Mouse (Mus musculus): ENCODE data around the gene Cdk18.

Gene Cdk18

GRCm38 (mm10) chr1:132150171-132150570 lies 10.7 kb upstream of the Cdk18 start:
- no peak for DNase-seq (ENCODE audit: low spot score)

- DNase-seq (ENCODE audit: low spot score): no peak
Observed at GRCm38 (mm10) chr1:132149410-132149809, 9.9 kb upstream of the Cdk18 start.

- no peak for DNase-seq (ENCODE audit: low spot score)
Observed at GRCm38 (mm10) chr1:132145973-132146685, 6.6 kb upstream of the Cdk18 start.

- DNase-seq (ENCODE audit: low spot score): no peak
Observed at GRCm38 (mm10) chr1:132144837-132145236, 5.4 kb upstream of the Cdk18 start.

GRCm38 (mm10) chr1:132144223-132144622 lies 4.7 kb upstream of the Cdk18 start:
- DNase-seq (ENCODE audit: low spot score): no peak

- DNase-seq (ENCODE audit: low spot score): no peak
Observed at GRCm38 (mm10) chr1:132143730-132144129, 4.2 kb upstream of the Cdk18 start.

GRCm38 (mm10) chr1:132143079-132143478 lies 3.6 kb upstream of the Cdk18 start:
- DNase-seq (ENCODE audit: low spot score): no peak

GRCm38 (mm10) chr1:132141753-132142152 lies 2.3 kb upstream of the Cdk18 start:
- no peak for DNase-seq (ENCODE audit: low spot score)

- DNase-seq (ENCODE audit: low spot score): no peak
Observed at GRCm38 (mm10) chr1:132141166-132141565, 1.7 kb upstream of the Cdk18 start.

GRCm38 (mm10) chr1:132140574-132140973 lies 1.1 kb upstream of the Cdk18 start:
- DNase-seq (ENCODE audit: low spot score): no peak

- peak; percentile 56 for DNase-seq (ENCODE audit: low spot score)
Observed at GRCm38 (mm10) chr1:132140171-132140570, 687 bp upstream of the Cdk18 start.

- DNase-seq (ENCODE audit: low spot score): no peak
Observed at GRCm38 (mm10) chr1:132138576-132139415, 688 bp downstream of the Cdk18 start.

- no peak for DNase-seq (ENCODE audit: low spot score)
Observed at GRCm38 (mm10) chr1:132137935-132138575, 1.4 kb downstream of the Cdk18 start.

GRCm38 (mm10) chr1:132136847-132137246 lies 2.6 kb downstream of the Cdk18 start:
- no peak for DNase-seq (ENCODE audit: low spot score)

- DNase-seq (ENCODE audit: low spot score): no peak
Observed at GRCm38 (mm10) chr1:132135631-132136030, 3.9 kb downstream of the Cdk18 start.

- DNase-seq (ENCODE audit: low spot score): no peak
Observed at GRCm38 (mm10) chr1:132128311-132128710, 11.2 kb downstream of the Cdk18 start.

GRCm38 (mm10) chr1:132125803-132126405 lies 13.6 kb downstream of the Cdk18 start:
- DNase-seq (ENCODE audit: low spot score): no peak

- no peak for DNase-seq (ENCODE audit: low spot score)
Observed at GRCm38 (mm10) chr1:132125249-132125648, 14.2 kb downstream of the Cdk18 start.

GRCm38 (mm10) chr1:132123420-132124014 lies 16.0 kb downstream of the Cdk18 start:
- no peak for DNase-seq (ENCODE audit: low spot score)

- no peak for DNase-seq (ENCODE audit: low spot score)
Observed at GRCm38 (mm10) chr1:132121895-132122294, 17.6 kb downstream of the Cdk18 start.

GRCm38 (mm10) chr1:132121236-132121635 lies 18.2 kb downstream of the Cdk18 start:
- peak; percentile 60 for DNase-seq (ENCODE audit: low spot score)

- DNase-seq (ENCODE audit: low spot score): peak; percentile 74
Observed at GRCm38 (mm10) chr1:132116606-132117005, 22.9 kb downstream of the Cdk18 start.
